Mouse (Mus musculus) forebrain, embryonic 10.5 days (tissue): ENCODE results near the gene Tmem121. TPM values are rescaled to one million over a fixed set of nuclear protein-coding genes. Genes with fewer than 3 reads are reported as not detected.

Source experiments
- DNase-seq: peaks from one replicate; pipeline ENCODE4 v3.0.0-alpha.2; 2017; ENCODE audit warnings: low spot score; ENCODE audit errors: extremely low spot score
- H3K27ac ChIP-seq: fragments of 300-500 bp; sonication (generic); 2 replicates; pipeline ENCODE4 v1.5.1; 2016; ENCODE audit warnings: mild to moderate bottlenecking
- H3K27me3 ChIP-seq: fragments of 300-500 bp; sonication (generic); 2 replicates; pipeline ENCODE4 v1.6.1; 2016; ENCODE audit warnings: mild to moderate bottlenecking; ENCODE audit not compliant: poor library complexity, severe bottlenecking
- H3K36me3 ChIP-seq: fragments of 300-500 bp; sonication (generic); replicated peaks from 2 replicates; pipeline ENCODE4 v1.6.1; 2016; ENCODE audit warnings: mild to moderate bottlenecking, moderate library complexity
- H3K4me1 ChIP-seq: fragments of 300-500 bp; sonication (generic); 2 replicates; pipeline ENCODE4 v1.6.1; 2016
- H3K4me3 ChIP-seq: fragments of 300-500 bp; sonication (generic); 2 replicates; pipeline ENCODE4 v1.5.1; 2016; ENCODE audit warnings: mild to moderate bottlenecking, moderate library complexity
- H3K9me3 ChIP-seq: fragments of 300-500 bp; sonication (generic); 2 replicates; pipeline ENCODE4 v1.6.1; 2016; ENCODE audit warnings: mild to moderate bottlenecking, moderate library complexity
- WGBS: fragments of 180-500 bp; shearing (Covaris S2); methylation state at CpG from one replicate; pipeline ENCODE4 v1.1.7; 2016; 5-methylcytosine and 5-hydroxymethylcytosine counted together
- polyA plus RNA-seq: library from polyadenylated mRNA; unstranded; fragments of >200 nt; fragmentation: Nextera tagmentation; extraction: Ambion mirVana; gene quantifications from 2 replicates; pipeline ENCODE4 v1.2.1, GENCODE M21; 2016

The Tmem121 gene
- 18.7 and 20.3 TPM in 2 replicates for polyA plus RNA-seq

DNA sequence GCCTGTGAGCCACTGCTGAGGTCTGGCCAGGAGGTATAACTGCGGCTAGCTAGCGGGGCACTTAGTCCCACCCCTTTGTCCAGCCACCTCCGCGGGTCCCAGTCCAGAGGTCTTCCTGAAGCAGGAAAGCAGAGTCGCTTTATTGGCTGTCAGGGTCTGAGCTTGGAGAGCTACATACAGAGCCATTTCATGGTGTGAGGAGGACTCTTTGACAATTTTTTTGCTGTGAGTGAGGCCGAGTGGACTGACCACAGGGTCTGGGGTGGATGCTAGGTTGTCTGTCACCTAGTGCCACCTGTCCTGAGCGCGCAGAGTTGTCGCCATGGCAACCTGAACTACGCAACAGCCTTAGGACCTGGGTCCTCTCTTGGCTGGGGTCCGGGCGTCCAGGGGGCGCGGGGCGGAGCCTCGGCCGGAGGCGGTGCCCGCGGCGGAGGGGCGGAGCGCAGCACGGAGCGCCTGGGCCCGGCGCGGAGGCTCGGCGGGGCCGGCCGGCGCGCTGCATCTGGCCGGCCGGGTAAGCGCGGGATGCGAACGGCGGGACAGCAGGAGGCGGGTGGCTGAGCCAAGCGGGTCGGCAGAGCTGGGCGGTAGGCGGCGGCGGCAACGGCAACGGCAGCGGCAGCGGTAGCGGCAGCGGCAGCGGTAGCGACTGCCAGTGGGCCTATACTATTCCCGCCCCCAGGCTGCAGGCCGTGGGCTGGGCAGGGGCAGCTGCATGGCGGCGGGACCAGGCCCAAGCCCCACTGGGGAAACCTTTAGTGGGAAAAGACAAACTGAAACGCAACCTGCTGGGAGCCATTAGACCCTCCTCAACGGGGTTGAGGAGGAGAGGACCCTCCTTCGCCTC lies at the start of gene Tmem121:
TSS of gene Tmem121 (plus strand) at position 489 of the 850 bp plus-strand sequence.
- H3K27me3 ChIP-seq: peaks cover 58% of the 10 kb centered on the region
- H3K27ac ChIP-seq: peak within 1 kb of the TSS; percentile 83
- H3K4me3 ChIP-seq: peak within 1 kb of the TSS; percentile 72
- DNase-seq: peak; percentile 59
- 1% methylated on average over 63 of the region's 63 CpGs for WGBS
- H3K36me3 ChIP-seq: peaks cover 29% of the 10 kb centered on the region
- peaks cover 11% of the 10 kb centered on the region; the same call in 1 of the 2 replicates for H3K9me3 ChIP-seq
- H3K4me1 ChIP-seq: peaks cover 32% of the 10 kb centered on the region

DNA sequence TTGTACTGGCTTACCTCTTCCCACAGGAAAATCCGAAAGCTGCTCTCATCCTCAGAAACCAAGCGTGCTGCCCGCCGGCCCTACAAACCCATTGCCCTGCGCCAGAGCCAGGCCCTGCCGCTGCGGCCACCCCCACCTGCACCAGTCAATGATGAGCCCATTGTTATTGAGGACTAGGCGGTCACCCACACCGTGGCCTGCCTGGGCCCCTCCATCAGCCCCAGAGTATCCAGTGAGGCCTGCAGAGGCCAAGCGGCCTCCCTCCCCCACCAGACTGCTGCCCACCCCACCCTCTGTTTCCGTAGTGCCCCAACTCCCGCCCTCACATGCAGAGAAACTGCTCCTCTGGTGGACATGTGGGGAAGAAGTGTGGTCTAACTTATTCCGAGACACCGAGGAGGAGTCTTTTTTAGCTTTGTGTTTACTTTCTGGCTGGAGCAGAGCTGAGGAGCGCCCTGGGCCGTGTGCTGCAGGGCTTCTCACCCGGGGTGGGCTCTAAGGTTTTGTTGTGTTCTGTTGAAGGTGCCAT lies 49.2 kb upstream of the Tmem121 start:
- Histone ChIP-seq H3K4me3 (no peak overlapping the region), H3K36me3 (peaks cover 76% of the 10 kb centered on the region), H3K9me3 (no peaks in the 10 kb centered on the region), H3K4me1 (peaks cover 41% of the 10 kb centered on the region), H3K27me3 (peaks cover 11% of the 10 kb centered on the region), H3K27ac (no peak overlapping the region)
- DNase-seq: no peak
- 88% methylated on average over 17 of the region's 17 CpGs for WGBS

DNA sequence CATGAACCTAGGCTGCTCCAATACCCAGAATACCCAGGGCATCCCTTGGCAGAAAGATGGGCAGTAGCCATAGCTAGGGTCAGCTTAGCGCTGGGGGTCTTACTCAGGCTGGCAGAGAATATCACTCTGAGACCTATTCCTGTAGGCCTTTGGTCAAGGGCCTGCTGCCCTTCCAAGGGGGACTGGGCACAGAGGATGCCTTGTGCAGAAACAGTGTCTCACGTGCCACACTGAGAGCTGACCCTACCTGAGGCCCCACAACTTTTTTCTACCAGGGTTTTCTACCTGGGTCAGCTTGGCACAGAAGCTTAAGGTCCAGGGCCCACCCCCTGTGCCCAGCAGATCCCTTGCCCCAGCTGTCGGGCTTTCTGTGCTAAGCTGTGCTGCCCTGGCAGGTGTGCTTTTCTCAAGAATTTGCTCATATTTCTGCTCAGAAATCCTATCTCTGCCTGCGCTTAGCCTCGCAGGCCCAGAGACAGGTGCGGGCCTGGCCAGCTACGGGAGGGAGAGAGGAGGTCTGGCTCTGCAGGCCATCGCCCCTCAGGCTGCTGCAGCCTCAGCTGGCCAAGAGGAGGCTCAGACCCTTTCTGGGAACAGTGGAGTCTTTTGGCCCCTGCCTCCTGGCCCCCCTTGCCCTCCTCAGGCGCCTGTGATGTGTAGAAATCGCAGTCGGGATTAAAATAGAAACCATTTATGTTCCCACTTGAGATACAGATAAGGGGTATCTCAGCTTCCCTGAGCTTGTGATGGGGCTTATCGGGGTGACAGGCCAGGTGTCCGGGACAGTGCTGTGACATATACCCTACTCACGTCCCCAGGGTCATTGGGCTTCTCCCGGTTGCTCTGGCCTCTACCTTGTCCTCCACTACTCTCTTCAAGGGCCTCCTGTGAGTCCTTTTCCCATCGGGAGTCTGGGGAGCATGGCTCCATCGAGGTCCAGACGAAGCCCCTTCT lies 48.2 kb upstream of the Tmem121 start:
- peaks cover 21% of the 10 kb centered on the region for H3K27me3 ChIP-seq
- H3K36me3 ChIP-seq: peaks cover 66% of the 10 kb centered on the region
- no peak overlapping the region for H3K4me3 ChIP-seq
- peaks cover 51% of the 10 kb centered on the region for H3K4me1 ChIP-seq
- H3K9me3 ChIP-seq: no peaks in the 10 kb centered on the region
- H3K27ac ChIP-seq: 0 out of 2 replicates have a peak overlapping the region, but pooled peaks have one; percentile 7
- no peak for DNase-seq
- WGBS: 89% methylated on average over 18 of the region's 18 CpGs

DNA sequence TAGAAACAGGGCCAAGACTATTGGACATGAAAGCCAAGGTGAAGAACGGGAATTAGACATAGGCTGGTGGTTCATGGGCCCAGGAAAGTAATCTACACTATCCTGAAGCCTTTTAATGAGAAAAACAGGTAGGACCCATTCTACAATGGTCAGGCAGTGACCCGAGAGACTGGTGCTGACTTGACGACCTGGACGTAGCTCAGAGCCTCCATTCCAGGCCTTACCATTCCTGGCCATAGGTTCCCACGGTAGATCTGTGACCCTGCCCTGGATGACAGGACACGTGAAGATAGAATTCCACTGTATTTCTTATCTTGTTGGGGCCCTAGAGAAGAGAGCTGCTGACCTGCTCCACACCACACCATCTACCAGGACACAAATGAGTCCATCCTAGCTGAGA lies 47.4 kb upstream of the Tmem121 start:
- peaks cover 59% of the 10 kb centered on the region for H3K4me1 ChIP-seq
- DNase-seq: no peak
- H3K36me3 ChIP-seq: peaks cover 60% of the 10 kb centered on the region
- peak overlapping the region; percentile 92; the same call in 1 of the 2 replicates for H3K27ac ChIP-seq
- 80% methylated on average over 6 of the region's 6 CpGs for WGBS
- H3K4me3 ChIP-seq: no peak overlapping the region
- no peaks in the 10 kb centered on the region for H3K9me3 ChIP-seq
- H3K27me3 ChIP-seq: peaks cover 29% of the 10 kb centered on the region

DNA sequence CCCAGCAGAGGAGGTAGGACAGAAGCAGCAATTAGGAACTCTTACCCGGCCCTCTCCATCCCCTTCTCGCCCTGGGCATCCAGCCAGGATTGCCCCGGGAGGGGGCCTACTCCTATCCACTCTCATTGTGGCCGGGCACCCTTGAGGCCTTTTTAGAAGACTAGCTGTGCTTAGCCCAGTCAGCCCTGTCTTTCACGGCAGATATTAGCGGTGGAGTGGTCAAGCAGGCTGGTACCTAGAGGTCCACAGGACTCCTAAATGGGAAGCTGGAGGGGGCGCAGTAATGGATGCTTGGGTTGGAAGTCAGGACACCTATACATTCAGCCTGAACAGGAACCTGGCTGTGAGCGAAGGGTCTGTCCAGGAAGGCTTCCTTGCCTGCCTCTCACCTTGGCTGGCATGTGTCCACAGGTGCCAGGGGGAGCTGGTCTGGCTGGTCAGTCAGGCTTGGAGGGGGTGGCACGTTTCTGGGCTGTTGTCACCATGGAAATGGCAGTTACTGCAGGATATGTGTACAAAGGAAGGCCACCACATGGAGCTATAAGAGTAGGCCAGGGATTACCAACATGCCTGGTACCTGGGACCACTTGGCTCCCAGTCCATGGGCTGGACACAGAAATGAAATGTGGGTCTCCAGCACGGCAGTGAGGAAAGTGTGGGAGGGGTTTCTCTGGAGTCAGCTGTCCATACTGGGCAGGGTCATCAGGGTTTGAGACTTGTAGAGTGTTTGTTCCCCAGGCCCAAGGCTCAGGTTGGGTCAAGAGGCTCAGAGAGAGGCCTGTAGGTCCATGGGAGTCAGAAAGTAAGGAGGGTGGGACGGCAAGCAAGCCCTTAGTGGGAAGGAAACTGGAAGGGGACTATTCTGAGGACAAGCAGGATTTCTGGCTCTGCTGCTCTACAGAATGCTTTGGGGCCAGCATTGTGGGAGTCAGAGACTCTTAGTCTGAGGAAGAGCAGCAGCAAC lies 46.5 kb upstream of the Tmem121 start:
- 50% methylated on average over 11 of the region's 11 CpGs for WGBS
- Histone ChIP-seq H3K9me3 (no peaks in the 10 kb centered on the region), H3K4me1 (peaks cover 62% of the 10 kb centered on the region), H3K27ac (peak overlapping the region; percentile 92), H3K27me3 (peaks cover 31% of the 10 kb centered on the region), H3K36me3 (peaks cover 60% of the 10 kb centered on the region), H3K4me3 (peak overlapping the region; percentile 70)
- DNase-seq: no peak

DNA sequence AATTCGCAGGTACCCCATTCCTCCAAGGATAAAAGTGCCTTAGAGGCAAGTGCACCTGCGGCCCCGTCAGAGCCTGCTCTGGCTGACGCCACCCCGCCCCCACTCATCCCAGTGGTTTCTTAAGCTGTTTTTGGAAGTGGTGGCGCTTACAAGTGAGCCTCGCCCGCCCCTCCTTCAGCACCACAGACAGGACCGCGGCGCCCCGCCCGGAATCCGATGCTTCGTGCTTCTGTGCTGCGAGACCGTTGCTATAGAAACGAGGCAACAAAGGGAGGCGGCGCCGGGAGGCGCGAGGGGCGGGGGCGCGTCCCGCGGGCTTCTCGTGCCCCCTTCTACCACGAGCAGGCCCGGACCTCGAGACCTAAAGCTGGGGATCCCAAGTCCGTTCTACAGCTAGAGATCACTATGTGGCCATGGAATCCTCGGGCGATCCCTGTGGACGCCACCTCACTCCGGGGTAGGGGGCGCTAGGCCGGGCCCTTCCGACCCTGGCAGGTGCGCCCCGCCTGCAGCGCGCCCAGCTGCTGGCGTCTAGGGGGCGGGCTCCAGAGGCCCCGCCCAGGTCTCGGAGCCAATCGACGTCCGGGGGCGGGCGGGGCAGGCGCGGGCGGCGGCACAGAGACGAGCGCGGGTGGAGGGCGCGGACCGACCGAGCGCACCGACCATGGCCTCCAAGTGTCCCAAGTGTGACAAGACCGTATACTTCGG lies 45.7 kb upstream of the Tmem121 start, which contains the start of gene Crip2:
TSS of gene Crip2 (plus strand) at position 329 of the 708 bp plus-strand sequence.
- Histone ChIP-seq H3K36me3 (peaks cover 60% of the 10 kb centered on the region), H3K4me3 (peak within 1 kb of the TSS; percentile 70), H3K9me3 (no peaks in the 10 kb centered on the region), H3K27ac (peak within 1 kb of the TSS; percentile 92), H3K4me1 (peaks cover 62% of the 10 kb centered on the region), H3K27me3 (peaks cover 31% of the 10 kb centered on the region)
- WGBS: under 1% methylated on average over 68 of the region's 68 CpGs
- DNase-seq: peak; percentile 93

DNA sequence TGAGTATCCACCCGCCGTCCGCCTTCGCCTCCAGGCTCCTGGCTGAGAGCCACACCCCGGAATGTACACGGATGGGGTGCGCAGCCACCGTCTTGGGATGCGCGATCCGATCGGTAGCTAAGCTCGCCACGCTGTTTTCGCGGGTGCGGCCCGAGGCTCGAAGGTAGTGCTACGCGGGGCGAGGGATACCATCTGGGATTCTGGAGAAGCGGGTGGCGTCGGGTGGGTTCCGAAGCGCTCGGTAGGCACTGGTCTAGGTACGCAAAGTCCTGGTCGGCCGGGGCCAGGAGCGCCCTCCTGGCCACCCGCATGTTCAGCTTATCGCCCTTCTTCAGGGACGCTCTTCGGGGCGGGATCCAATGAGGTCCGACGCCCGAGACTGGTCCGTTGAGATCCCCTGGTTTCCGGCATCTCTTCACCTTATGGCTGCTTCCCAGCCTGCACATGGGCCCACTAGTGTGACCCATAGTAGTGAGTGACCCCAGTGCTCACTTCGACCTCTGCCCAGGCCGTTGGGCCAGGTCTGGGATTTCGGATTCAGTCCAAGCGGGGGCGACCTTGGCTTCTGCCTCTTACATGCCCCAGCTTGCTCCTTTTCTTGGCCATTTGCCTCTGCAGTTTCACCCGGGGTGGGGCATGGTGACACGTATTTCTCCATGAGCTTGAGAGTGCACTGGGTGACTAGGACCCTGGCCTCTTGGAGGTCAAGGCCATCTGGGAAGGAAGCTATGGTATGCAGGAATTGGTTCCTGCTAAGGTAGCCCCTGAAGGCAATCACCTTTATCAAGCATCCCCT lies 44.9 kb upstream of the Tmem121 start:
- Histone ChIP-seq H3K36me3 (peaks cover 60% of the 10 kb centered on the region), H3K9me3 (no peaks in the 10 kb centered on the region), H3K27ac (peak overlapping the region; percentile 92), H3K4me1 (peaks cover 65% of the 10 kb centered on the region), H3K4me3 (peak overlapping the region; percentile 70), H3K27me3 (peaks cover 34% of the 10 kb centered on the region)
- 3% methylated on average over 49 of the region's 49 CpGs for WGBS
- DNase-seq: no peak

DNA sequence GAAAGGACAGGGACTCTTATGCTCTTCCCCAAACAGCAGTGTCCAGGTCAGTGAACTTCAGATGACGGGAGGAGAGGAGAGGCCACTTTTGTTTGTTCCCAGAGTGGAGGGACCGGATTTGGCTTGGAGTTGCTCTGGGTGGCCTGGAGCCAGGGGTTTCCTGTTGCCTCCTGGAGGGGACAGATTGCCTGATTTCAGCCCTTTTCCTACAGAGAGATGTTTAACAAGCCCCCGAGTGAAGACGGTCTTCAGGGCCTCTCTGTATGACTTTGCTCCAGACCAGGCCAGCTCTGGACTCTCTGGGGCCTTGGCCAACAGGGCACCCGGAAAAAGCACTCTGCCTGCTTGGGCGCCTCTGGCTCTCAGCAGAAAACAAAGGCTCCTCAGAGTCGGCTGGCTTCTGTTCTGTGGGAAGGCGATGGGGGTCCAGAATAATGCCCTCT lies 44.2 kb upstream of the Tmem121 start:
- peaks cover 72% of the 10 kb centered on the region for H3K4me1 ChIP-seq
- 48% methylated on average over 8 of the region's 8 CpGs for WGBS
- H3K36me3 ChIP-seq: peaks cover 54% of the 10 kb centered on the region
- peak overlapping the region; percentile 70 for H3K4me3 ChIP-seq
- no peaks in the 10 kb centered on the region for H3K9me3 ChIP-seq
- no peak for DNase-seq
- H3K27ac ChIP-seq: peak overlapping the region; percentile 92
- H3K27me3 ChIP-seq: peaks cover 41% of the 10 kb centered on the region

DNA sequence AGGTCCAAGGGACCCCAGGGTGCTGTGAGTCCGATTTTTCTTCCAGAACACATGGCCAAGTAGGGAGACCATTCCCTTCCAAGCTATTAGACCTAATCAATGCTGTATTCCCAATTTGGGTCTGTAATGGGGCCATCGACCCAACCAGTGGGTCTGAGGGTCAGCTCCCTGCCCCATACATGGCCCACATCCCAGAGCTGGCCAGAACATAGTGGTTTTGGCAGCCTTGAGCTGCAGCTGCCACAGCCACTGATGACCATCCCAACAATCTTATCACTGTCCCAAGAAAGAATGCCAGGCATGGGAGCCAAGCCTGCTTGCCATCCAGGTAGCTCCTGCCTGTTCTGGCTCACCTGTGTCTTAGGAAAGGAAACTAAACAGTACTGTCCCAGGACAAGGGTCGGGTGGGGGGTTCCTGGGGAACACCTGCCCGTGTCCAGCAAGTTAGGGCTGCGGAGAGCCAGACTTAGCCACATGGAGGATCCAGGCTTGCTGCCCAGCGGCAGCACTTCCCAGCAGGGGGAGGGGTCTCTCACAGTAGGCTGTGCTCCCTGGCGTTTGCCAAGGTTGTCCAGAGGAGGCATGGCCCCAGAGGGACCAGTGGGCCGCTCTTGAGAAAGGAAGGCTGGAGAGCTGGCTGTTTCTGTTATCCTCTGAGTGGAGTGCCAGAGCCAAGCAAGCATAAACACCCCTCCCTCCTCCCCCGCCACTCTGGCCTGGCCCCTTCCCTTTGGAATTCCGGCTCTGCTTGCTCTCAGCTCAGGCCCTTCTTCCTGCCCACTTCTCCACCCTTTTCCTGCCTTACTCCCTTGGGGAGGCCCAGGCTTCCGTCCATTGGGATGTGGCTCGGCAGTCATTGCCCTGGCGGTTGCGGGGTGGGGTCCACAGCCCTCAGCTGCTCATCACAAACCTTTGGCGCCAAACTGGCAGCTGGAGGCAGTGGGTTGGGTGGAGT lies 43.4 kb upstream of the Tmem121 start:
- H3K4me1 ChIP-seq: peaks cover 76% of the 10 kb centered on the region
- peaks cover 47% of the 10 kb centered on the region for H3K36me3 ChIP-seq
- H3K27ac ChIP-seq: peak overlapping the region; percentile 92
- H3K27me3 ChIP-seq: peaks cover 48% of the 10 kb centered on the region
- H3K9me3 ChIP-seq: no peaks in the 10 kb centered on the region
- 29% methylated on average over 15 of the region's 15 CpGs for WGBS
- no peak for DNase-seq
- peak overlapping the region; percentile 70 for H3K4me3 ChIP-seq

DNA sequence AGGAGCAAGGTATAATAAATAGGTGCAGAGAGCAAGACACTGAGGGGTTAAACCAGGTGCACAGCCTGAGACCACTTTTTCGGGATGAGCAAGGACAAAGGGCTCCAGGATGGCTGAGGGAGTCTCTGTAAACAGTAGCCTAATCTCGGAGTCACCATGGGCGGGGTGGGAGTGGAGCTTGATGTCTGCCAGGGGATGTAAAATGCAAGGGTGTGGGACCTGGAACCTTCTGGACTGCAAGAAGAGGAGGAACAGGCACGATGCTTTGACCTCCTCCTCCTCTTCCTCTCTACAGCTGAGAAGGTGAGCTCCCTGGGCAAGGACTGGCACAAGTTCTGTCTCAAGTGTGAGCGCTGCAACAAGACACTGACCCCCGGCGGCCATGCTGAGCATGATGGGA lies 42.6 kb upstream of the Tmem121 start:
- Histone ChIP-seq H3K9me3 (no peaks in the 10 kb centered on the region), H3K36me3 (peaks cover 38% of the 10 kb centered on the region), H3K4me1 (peaks cover 76% of the 10 kb centered on the region), H3K27ac (peak overlapping the region; percentile 92), H3K4me3 (peak overlapping the region; percentile 70; the same call in 1 of the 2 replicates), H3K27me3 (peaks cover 57% of the 10 kb centered on the region)
- DNase-seq: no peak
- WGBS: 67% methylated on average over 7 of the region's 7 CpGs
